Mouse (Mus musculus) regulatory T cell (primary cell): ENCODE measurements around the gene Gm28919.
"Not testable (repeated sequence)": the region's sequence is repeated elsewhere in the genome, so short reads cannot be mapped to it uniquely, and the experiment has no call there.

Experiments used
- in situ Hi-C: fragments of 300-600 bp; cut with MboI, MseI; formaldehyde crosslinking; loops from one replicate; pipeline ENCODE4 v1.15.1; 2025; ENCODE audit warnings: high pct_unique_total_duplicates

Gm28919 gene

GRCm38 (mm10) chrY:6583246-6583645, at the start of gene Gm28919:
TSS of gene Gm28919 (plus strand) at chrY:6583546.
- in situ Hi-C loops = not testable (repeated sequence)
